In genomic region chr16:31425508-31425907, GRCm38 (mm10) we compare ENCODE assay signal across 8 mouse cellular contexts. TPM values are rescaled to one million over a fixed set of nuclear protein-coding genes. Genes with fewer than 3 reads are reported as not detected.
DNase-seq lines count a peak whose midpoint lies in the region; ATAC-seq and TF ChIP-seq lines count a peak whose summit lies in the region.

No protein-coding gene starts in this region.

- H3K4me2 ChIP-seq in kidney, postnatal 0 days (ENCODE audit: low read length), result no peak overlapping the region

- 2% methylated on average over 4 of the region's 4 CpGs for WGBS in kidney, postnatal 0 days
- 2% methylated on average over 4 of the region's 4 CpGs for WGBS in lung, adult 2 months
- WGBS in small intestine, adult 2 months, result 1% methylated on average over 4 of the region's 4 CpGs

- peaks cover 12% of the 10 kb centered on the region for H3K4me1 ChIP-seq in kidney, postnatal 0 days (replicated peaks; ENCODE audit: insufficient read depth, low read length)
- peaks cover 4% of the 10 kb centered on the region for H3K4me1 ChIP-seq in lung, adult 2 months (ENCODE audit: control insufficient read depth, insufficient read depth, low read length)
- H3K4me1 ChIP-seq in small intestine, adult 2 months (ENCODE audit: control insufficient read depth, insufficient read depth, insufficient read length, low read length), result peaks cover 3% of the 10 kb centered on the region

- H3K4me3 ChIP-seq in kidney, postnatal 0 days (replicated peaks; ENCODE audit: low read depth, low read length), result no peak overlapping the region
- no peak overlapping the region for H3K4me3 ChIP-seq in lung, adult 2 months (replicated peaks; ENCODE audit: extremely low read depth, low read depth, low read length)
- no peak overlapping the region for H3K4me3 ChIP-seq in small intestine, adult 2 months (ENCODE audit: low read depth, low read length)

- H3K27me3 ChIP-seq in kidney, postnatal 0 days (ENCODE audit: insufficient read depth, low read length), result 0 out of 2 replicates have a peak, but pooled peaks cover 5% of the 10 kb centered on the region
- H3K27me3 ChIP-seq in small intestine, adult 2 months (ENCODE audit: control insufficient read depth, insufficient read depth, low read length), result no peaks in the 10 kb centered on the region

- no peak overlapping the region for H3K27ac ChIP-seq in kidney, postnatal 0 days
- H3K27ac ChIP-seq in small intestine, adult 2 months (ENCODE audit: insufficient read depth, low read depth, low read length), result no peak overlapping the region

- no peaks in the 10 kb centered on the region for H3K9me3 ChIP-seq in kidney, postnatal 0 days (replicated peaks; ENCODE audit: low read length)

- DNase-seq in layer of hippocampus, adult 11-12 months (ENCODE audit: low spot score), result peak; percentile 74
- no peak for DNase-seq in layer of hippocampus, adult 9-11 months
- DNase-seq in adipocyte (ENCODE audit: low spot score), result peak; percentile 80
- DNase-seq in cerebellum, postnatal 4 days (ENCODE audit: low spot score in 2 of 2), result peak; percentile 68 to 77
- DNase-seq in kidney, postnatal 0 days (ENCODE audit: low spot score), result peak; percentile 55
- DNase-seq in lung, adult 2 months, result peak; percentile 84
- peak; percentile 53 for DNase-seq in yolk sac, embryonic 10.5 days (ENCODE audit: low spot score)

- no peak overlapping the region for H3K9ac ChIP-seq in kidney, postnatal 0 days (ENCODE audit: low read depth, low read length)

- no peak for TF ChIP-seq POLR2A in lung, adult 2 months (IDR thresholded peaks at IDR 0.05; ENCODE audit: borderline replicate concordance, extremely low read depth, low read depth, low read length)
- TF ChIP-seq POLR2A in small intestine, adult 2 months (IDR thresholded peaks at IDR 0.05; ENCODE audit: low read depth, low read length), result no peak

- peak; percentile 90 for TF ChIP-seq CTCF in kidney, postnatal 0 days (IDR thresholded peaks at IDR 0.05; ENCODE audit: low read depth)
- peak; percentile 80 for TF ChIP-seq CTCF in lung, adult 2 months (IDR thresholded peaks at IDR 0.05; ENCODE audit: insufficient read depth, low read length)
- TF ChIP-seq CTCF in small intestine, adult 2 months (IDR thresholded peaks at IDR 0.05; ENCODE audit: extremely low read depth, insufficient read length, insufficient replicate concordance, low read depth, low read length), result peak; percentile 80; the same call in 1 of the 2 replicates

- no peaks in the 10 kb centered on the region for H3K36me3 ChIP-seq in kidney, postnatal 0 days (ENCODE audit: insufficient read depth, low read length)
- H3K36me3 ChIP-seq in small intestine, adult 2 months (ENCODE audit: control insufficient read depth, insufficient read depth, low read length), result no peaks in the 10 kb centered on the region

- ATAC-seq in kidney, postnatal 0 days (replicated peaks; ENCODE audit: low FRiP score, low read depth), result no peak

RNA-seq across cellular contexts. Expression of gene Bdh1, which starts 3.4 kb away (rescaled TPM):
- 79.7 and 88.8 TPM in 2 replicates for polyA plus RNA-seq in kidney, postnatal 0 days (2015; fragmentation: Nextera tagmentation; extraction: Ambion mirVana)
- 5.7 and 10.2 TPM in 2 replicates for polyA plus RNA-seq in lung, adult 2 months (2012; rRNA removed)
- 51.0 and 83.3 TPM in 2 replicates for polyA plus RNA-seq in small intestine, adult 2 months (2012; rRNA removed)
